Mouse (Mus musculus): ENCODE results near the gene Stag1.

DNA sequence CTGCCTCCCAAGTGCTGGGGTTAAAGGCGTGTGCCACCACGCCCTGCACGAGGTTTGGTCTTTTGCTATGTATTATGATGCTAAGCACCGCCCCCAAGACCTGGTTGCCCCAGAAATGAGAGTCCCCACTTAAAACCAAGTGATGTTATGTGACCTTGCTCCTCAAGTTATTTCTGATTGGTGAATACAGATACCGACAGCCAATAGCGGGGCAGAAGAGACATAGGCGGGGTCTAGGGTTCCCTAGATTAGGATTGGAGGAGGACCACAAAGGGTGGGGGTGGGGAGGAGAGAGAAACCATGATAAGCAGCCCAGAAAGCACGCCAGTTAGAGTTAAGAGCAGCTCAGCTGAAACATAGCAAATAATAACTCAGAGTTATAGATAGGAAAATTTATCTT lies 405.2 kb downstream of the Stag1 start:
- no peak for TF ChIP-seq GATA1 (IDR thresholded peaks at IDR 0.05; ENCODE audit: borderline replicate concordance, low read length)
- no peak for TF ChIP-seq FLI1 (IDR thresholded peaks at IDR 0.05; ENCODE audit: low read length)

Measured in megakaryocyte, embryonic 14.5 days (primary cell).